Mouse (Mus musculus) intestine, embryonic 15.5 days (tissue): ENCODE measurements at regions not wholly inside any gene's neighbourhood (a gene's known extent, or its start where the extent isn't known, plus 50 kb on each side); places are given as distances from the start of the nearest gene placed in this dataset.

Experiments
- ATAC-seq: fragments of 200-750 bp; cut with Nextera tagmentation; 2 replicates; pipeline ENCODE4 v1.8.0; 2017; ENCODE audit warnings: moderate TSS enrichment, moderate library complexity
- H3K27ac ChIP-seq: fragments of 300-500 bp; sonication (generic); 2 replicates; pipeline ENCODE4 v1.5.1; 2015; ENCODE audit warnings: mild to moderate bottlenecking, inconsistent platforms
- H3K27me3 ChIP-seq: fragments of 300-500 bp; sonication (generic); replicated peaks from 2 replicates; pipeline ENCODE4 v1.6.1; 2015; ENCODE audit warnings: inconsistent platforms
- H3K36me3 ChIP-seq: fragments of 300-500 bp; sonication (generic); 2 replicates; pipeline ENCODE4 v1.6.1; 2015; ENCODE audit warnings: inconsistent platforms
- H3K4me1 ChIP-seq: fragments of 300-500 bp; sonication (generic); replicated peaks from 2 replicates; pipeline ENCODE4 v1.6.1; 2015; ENCODE audit warnings: inconsistent platforms
- H3K4me2 ChIP-seq: fragments of 300-500 bp; sonication (generic); replicated peaks from 2 replicates; pipeline ENCODE4 v1.6.1; 2015; ENCODE audit warnings: mild to moderate bottlenecking, inconsistent platforms
- H3K4me3 ChIP-seq: fragments of 300-500 bp; sonication (generic); replicated peaks from 2 replicates; pipeline ENCODE4 v1.5.1; 2015; ENCODE audit warnings: inconsistent platforms
- H3K9ac ChIP-seq: fragments of 300-500 bp; sonication (generic); 2 replicates; pipeline ENCODE4 v1.6.1; 2015; ENCODE audit warnings: inconsistent platforms
- H3K9me3 ChIP-seq: fragments of 300-500 bp; sonication (generic); 2 replicates; pipeline ENCODE4 v1.6.1; 2016; ENCODE audit warnings: inconsistent platforms
- WGBS: fragments of 180-500 bp; shearing (Covaris S2); methylation state at CpG from one replicate; pipeline ENCODE4 v1.1.7; 2015; 5-methylcytosine and 5-hydroxymethylcytosine counted together

DNA sequence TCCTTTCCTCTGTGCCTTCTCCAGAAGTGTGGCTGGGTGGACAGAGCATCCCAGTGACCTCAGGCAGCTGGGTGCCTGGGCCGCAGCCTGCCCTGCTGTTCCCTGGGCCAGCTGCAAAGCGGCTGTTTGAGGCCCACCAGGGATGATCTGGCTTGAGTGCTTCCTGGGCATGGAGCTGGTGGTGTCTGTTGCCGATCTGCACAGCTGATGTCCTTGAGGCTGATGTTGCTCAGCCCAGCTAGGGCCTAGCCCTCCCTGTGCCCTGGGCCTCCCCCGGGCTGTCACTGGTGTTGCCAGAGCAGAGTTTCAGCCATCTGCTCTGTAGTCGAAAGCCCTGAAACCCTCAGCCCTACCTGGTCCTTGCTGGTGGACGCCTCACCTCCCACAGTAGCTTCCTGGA lies 878.5 kb downstream of the Zfp704 start:
- Histone ChIP-seq H3K27ac (no peak overlapping the region), H3K4me2 (no peak overlapping the region), H3K27me3 (no peaks in the 10 kb centered on the region), H3K9ac (no peak overlapping the region), H3K36me3 (no peaks in the 10 kb centered on the region), H3K4me1 (peaks cover 4% of the 10 kb centered on the region; the same call in 1 of the 2 replicates), H3K9me3 (no peaks in the 10 kb centered on the region), H3K4me3 (no peak overlapping the region)
- ATAC-seq, result 0 out of 2 replicates have a peak, but pooled peaks have one; percentile 49
- 38% methylated on average over 6 of the region's 6 CpGs for WGBS

DNA sequence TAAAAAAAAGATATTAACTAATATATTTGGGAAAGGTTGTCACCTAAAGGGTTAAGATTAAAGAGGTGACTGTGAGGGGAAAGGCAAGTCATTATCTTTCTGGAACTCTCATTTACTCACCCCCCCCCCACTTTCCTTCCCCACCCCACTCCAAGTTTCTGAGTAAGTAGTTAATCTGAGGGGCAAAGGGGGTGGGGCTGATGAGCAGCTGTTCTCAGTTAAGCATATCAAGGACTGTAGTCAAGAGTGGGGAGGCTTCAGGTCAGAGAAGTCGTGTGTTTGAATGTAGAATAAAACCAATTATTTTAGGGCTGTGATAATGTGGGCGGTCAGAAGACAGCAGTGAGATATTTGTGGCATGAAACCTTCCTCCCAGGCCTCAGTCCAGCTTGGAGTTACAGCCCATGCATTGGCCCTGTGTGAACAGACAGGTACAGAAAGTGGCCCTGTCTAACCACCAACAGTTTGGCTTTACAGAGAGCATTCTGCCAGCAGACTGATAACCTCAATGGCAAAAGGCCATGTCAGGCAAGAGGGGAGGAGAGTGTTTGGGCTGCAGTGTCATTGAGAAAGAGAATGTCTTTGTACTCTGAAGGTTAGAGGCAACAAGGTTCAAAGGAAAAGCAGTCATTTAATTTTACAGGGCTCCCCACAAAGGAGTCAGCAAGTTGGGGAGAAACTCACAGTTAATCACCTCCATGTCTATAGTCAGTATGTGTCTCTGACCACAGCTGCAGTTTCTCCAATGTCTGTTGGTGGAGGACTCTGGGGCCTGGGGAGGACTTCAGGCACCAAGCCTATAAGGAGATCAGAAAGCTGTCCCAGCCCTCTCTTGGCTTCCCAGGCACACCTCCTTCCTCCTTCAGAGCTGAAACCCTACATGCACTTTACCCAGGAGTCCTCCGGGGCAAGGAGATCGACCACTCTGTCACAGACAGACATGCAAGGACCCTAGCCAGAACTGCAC lies 888.0 kb downstream of the Zfp704 start:
- 67% methylated on average over 4 of the region's 4 CpGs for WGBS
- H3K9ac ChIP-seq, result no peak overlapping the region
- no peak for ATAC-seq
- no peaks in the 10 kb centered on the region for H3K36me3 ChIP-seq
- H3K4me1 ChIP-seq, result peaks cover 11% of the 10 kb centered on the region; the same call in 1 of the 2 replicates
- H3K4me2 ChIP-seq, result no peak overlapping the region
- H3K27me3 ChIP-seq, result no peaks in the 10 kb centered on the region
- H3K27ac ChIP-seq, result no peak overlapping the region
- H3K4me3 ChIP-seq, result no peak overlapping the region
- H3K9me3 ChIP-seq, result no peaks in the 10 kb centered on the region

DNA sequence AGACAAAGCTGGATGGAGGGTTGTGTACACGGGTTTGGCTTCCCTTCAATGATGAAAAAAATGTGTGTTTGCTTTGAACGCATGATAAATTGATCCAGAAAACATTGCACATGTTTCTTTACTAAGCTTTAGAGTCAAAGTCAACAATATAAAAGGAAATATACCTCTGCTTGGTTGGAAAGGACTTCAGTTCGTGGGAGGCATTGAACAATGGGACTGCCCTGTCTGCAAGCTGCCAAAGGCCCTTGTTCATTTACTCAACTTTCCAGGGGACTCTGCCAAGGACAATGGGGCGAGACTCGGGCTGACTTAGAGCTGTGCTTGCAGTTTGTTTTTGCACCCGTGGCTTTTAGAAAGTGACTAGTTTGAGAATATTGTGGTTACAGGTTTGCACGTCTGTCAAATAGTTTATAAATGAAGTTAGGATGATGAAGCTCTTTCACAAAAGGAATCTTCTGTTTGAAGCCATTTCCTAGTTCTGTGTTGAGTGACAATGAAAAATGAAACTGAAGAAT lies 889.2 kb downstream of the Zfp704 start:
- Histone ChIP-seq H3K9ac (no peak overlapping the region), H3K4me2 (no peak overlapping the region), H3K4me1 (peaks cover 11% of the 10 kb centered on the region; the same call in 1 of the 2 replicates), H3K9me3 (no peaks in the 10 kb centered on the region), H3K27me3 (no peaks in the 10 kb centered on the region), H3K36me3 (no peaks in the 10 kb centered on the region), H3K4me3 (no peak overlapping the region), H3K27ac (no peak overlapping the region)
- WGBS, result 60% methylated on average over 7 of the region's 7 CpGs
- no peak for ATAC-seq

DNA sequence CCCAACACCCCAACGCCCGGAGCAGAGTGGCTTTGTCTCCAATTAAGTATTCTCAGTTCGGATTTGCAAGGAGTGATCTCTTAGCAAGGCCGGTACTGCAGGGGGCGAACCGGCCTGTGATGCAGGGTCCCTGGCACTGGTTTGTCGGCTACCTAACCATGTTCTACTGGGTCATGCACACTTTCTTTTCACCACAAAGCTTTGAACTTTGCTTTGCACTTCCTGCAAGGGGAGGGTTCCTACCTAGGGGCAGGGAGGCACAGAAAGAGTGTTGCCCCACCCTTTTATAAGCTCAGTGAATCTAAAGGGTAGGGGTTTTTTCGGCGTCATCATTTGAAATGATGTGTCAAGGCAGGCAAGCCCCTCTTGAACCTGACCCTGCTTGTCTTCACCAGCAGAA lies 891.7 kb downstream of the Zfp704 start:
- Histone ChIP-seq H3K27ac (no peak overlapping the region), H3K4me1 (peaks cover 11% of the 10 kb centered on the region; the same call in 1 of the 2 replicates), H3K4me2 (peak overlapping the region; percentile 62; the same call in 1 of the 2 replicates), H3K9ac (no peak overlapping the region), H3K4me3 (no peak overlapping the region), H3K9me3 (no peaks in the 10 kb centered on the region), H3K36me3 (no peaks in the 10 kb centered on the region), H3K27me3 (no peaks in the 10 kb centered on the region)
- WGBS, result 27% methylated on average over 9 of the region's 9 CpGs
- no peak for ATAC-seq

DNA sequence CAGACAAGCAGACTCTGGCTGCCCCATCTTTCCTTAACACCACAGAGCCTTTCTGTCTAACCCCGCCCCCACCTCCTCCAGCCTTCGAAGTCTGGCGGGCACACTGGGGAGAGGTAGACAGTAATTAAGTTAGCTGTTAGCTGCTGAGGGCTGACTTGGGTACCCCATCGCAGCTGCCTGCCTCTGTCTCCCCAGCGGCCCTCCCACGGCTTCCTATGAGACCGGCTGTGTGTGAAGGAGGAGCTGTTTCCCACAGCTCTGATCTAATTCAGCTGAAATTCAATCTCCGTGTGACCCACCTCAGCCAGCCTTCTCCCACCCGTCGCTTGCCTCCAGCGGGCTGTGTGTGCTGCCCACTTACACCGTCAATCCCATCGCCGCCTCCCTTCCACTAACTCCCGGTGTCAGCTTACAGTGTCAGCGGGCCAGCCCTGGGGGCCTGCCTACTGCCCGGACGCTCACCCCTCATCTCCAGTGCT lies 892.5 kb downstream of the Zfp704 start:
- peak; percentile 82 for ATAC-seq
- 2% methylated on average over 18 of the region's 18 CpGs for WGBS
- Histone ChIP-seq H3K27ac (0 out of 2 replicates have a peak overlapping the region, but pooled peaks have one; percentile 40), H3K9ac (peak overlapping the region; percentile 0), H3K9me3 (no peaks in the 10 kb centered on the region), H3K4me1 (peaks cover 11% of the 10 kb centered on the region; the same call in 1 of the 2 replicates), H3K36me3 (no peaks in the 10 kb centered on the region), H3K4me3 (peak overlapping the region; percentile 17), H3K4me2 (peak overlapping the region; percentile 62), H3K27me3 (no peaks in the 10 kb centered on the region)
